Mouse (Mus musculus): ENCODE measurements around the gene Sptan1.

Sptan1 gene

GRCm38 (mm10) chr2:29965250-29965843 is at the start of gene Sptan1:
Gene Sptan1, plus strand, starts transcription at chr2:29965560.
- DNase-seq (ENCODE audit: low spot score): peak; percentile 96

GRCm38 (mm10) chr2:29917621-29918020 is 47.7 kb upstream of the Sptan1 start:
- no peak for DNase-seq (ENCODE audit: low spot score)

- peak; percentile 17 for DNase-seq (ENCODE audit: low spot score)
Observed at GRCm38 (mm10) chr2:29922011-29922410, 43.3 kb upstream of the Sptan1 start.

GRCm38 (mm10) chr2:29926542-29926941 is 38.8 kb upstream of the Sptan1 start:
- DNase-seq (ENCODE audit: low spot score): no peak

- no peak for DNase-seq (ENCODE audit: low spot score)
Observed at GRCm38 (mm10) chr2:29930506-29930905, 34.9 kb upstream of the Sptan1 start.

GRCm38 (mm10) chr2:29931194-29931593 is 34.2 kb upstream of the Sptan1 start:
- no peak for DNase-seq (ENCODE audit: low spot score)

GRCm38 (mm10) chr2:29934906-29935599 is 30.3 kb upstream of the Sptan1 start, which contains the start of gene Gle1:
Gene Gle1, plus strand, starts transcription at chr2:29935426.
- DNase-seq (ENCODE audit: low spot score): peak; percentile 96

- DNase-seq (ENCODE audit: low spot score): no peak
Observed at GRCm38 (mm10) chr2:29940073-29940472, 25.3 kb upstream of the Sptan1 start.

GRCm38 (mm10) chr2:29940826-29941225 is 24.5 kb upstream of the Sptan1 start:
- no peak for DNase-seq (ENCODE audit: low spot score)

GRCm38 (mm10) chr2:29944723-29945122 is 20.6 kb upstream of the Sptan1 start:
- no peak for DNase-seq (ENCODE audit: low spot score)

- DNase-seq (ENCODE audit: low spot score): no peak
Observed at GRCm38 (mm10) chr2:29948896-29949295, 16.5 kb upstream of the Sptan1 start.

- DNase-seq (ENCODE audit: low spot score): no peak
Observed at GRCm38 (mm10) chr2:29961246-29961645, 4.1 kb upstream of the Sptan1 start.

GRCm38 (mm10) chr2:29964354-29965249 is 758 bp upstream of the Sptan1 start:
- peak; percentile 8 for DNase-seq (ENCODE audit: low spot score)

GRCm38 (mm10) chr2:29965906-29966305 is 546 bp downstream of the Sptan1 start:
- DNase-seq (ENCODE audit: low spot score): peak; percentile 22

- no peak for DNase-seq (ENCODE audit: low spot score)
Observed at GRCm38 (mm10) chr2:29966826-29967225, 1.5 kb downstream of the Sptan1 start.

- no peak for DNase-seq (ENCODE audit: low spot score)
Observed at GRCm38 (mm10) chr2:29967768-29968167, 2.4 kb downstream of the Sptan1 start.

- DNase-seq (ENCODE audit: low spot score): no peak
Observed at GRCm38 (mm10) chr2:29968638-29969037, 3.3 kb downstream of the Sptan1 start.

GRCm38 (mm10) chr2:29971838-29972635 is 6.7 kb downstream of the Sptan1 start:
- DNase-seq (ENCODE audit: low spot score): peak; percentile 27

- DNase-seq (ENCODE audit: low spot score): no peak
Observed at GRCm38 (mm10) chr2:29973525-29973924, 8.2 kb downstream of the Sptan1 start.

GRCm38 (mm10) chr2:29977307-29977706 is 11.9 kb downstream of the Sptan1 start:
- peak; percentile 26 for DNase-seq (ENCODE audit: low spot score)

- no peak for DNase-seq (ENCODE audit: low spot score)
Observed at GRCm38 (mm10) chr2:29980661-29981060, 15.3 kb downstream of the Sptan1 start.

- DNase-seq (ENCODE audit: low spot score): no peak
Observed at GRCm38 (mm10) chr2:29991962-29992361, 26.6 kb downstream of the Sptan1 start.

All from urinary bladder, postnatal 25 days (tissue).